Mouse (Mus musculus) lung, postnatal 4 days (tissue): Measurements from ENCODE around the gene Polq.
"Not testable (repeated sequence)": the region's sequence is repeated elsewhere in the genome, so short reads cannot be mapped to it uniquely, and the experiment has no call there.

Experiments used
- DNase-seq, 2 experiments: peaks; one replicate each; pipeline ENCODE4 v3.0.0; 2021

The Polq gene

DNA sequence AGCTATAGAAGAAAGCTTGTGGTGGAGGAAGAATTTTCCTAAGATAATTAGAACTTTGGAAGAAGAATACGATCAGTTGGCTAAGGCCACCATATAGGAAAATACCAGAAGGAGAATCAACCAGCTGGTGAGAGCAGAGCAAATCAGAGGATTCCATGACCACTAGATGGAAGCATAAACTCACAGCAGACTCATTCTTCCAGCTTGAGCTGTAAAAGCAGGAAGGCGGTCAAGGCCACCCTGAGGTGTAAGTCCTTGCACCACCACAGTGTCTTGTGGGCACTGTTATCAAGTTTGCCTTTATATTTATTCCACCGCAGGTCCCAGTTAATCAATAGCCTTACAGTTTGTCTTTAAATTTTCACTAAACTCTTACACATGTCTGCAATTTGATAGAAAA is 97.7 kb downstream of the Polq start:
- peak in 1 of 2 experiments; percentile 28 for DNase-seq

DNA sequence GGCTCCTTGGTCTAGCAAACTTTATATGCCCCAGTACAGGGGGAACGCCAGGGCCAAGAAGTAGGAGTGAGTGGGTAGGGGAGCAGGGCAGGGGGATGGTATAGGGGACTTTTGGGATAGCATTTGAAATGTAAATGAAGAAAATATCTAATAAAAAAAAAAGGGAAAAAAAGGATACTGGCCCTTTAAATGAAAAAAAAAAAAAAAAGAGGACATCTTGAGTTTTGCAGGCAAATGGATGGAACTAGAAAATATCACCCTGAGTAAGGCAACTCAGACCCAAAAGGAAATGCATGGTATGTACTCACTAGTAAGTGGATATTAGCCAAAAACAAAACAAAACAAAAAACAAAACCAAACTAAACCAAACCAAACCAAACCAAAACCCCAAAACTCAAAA is 113.6 kb downstream of the Polq start:
- DNase-seq: not testable (repeated sequence)
